Mouse (Mus musculus) G1E (cell line): ENCODE data around the gene Cracr2b.

ENCODE experiments used
- CTCF ChIP-seq: IDR thresholded peaks from 2 replicates; pipeline ENCODE4 v1.5.1; 2012; ENCODE audit warnings: low read depth, low read length, inconsistent platforms, mixed read lengths
- GATA1 ChIP-seq: IDR thresholded peaks from 2 replicates; pipeline ENCODE4 v1.6.1; 2012; ENCODE audit warnings: borderline replicate concordance, low read length, inconsistent platforms, mixed read lengths
- GATA2 ChIP-seq: IDR thresholded peaks from 2 replicates; pipeline ENCODE4 v1.6.1; 2012; ENCODE audit warnings: low read depth, low read length, inconsistent platforms, borderline replicate concordance
- TAL1 ChIP-seq: conservative IDR thresholded peaks from 2 replicates; pipeline ENCODE4 v1.6.1; 2012; ENCODE audit warnings: low read depth, low read length, inconsistent platforms, mixed read lengths

GRCm38 (mm10) chr7:141468522-141469211 is 7.8 kb downstream of the Cracr2b start:
- no peak for TF ChIP-seq CTCF
- no peak for TF ChIP-seq TAL1
- TF ChIP-seq GATA2: no peak
- TF ChIP-seq GATA1: no peak
